Mouse (Mus musculus) megakaryocyte, embryonic 14.5 days (primary cell): ENCODE measurements around the gene Camk1.

ENCODE experiments used
- FLI1 ChIP-seq: IDR thresholded peaks from 2 replicates; pipeline ENCODE4 v1.6.1; 2012; ENCODE audit warnings: low read length, inconsistent platforms, mixed read lengths
- GATA1 ChIP-seq: IDR thresholded peaks from 3 replicates; pipeline ENCODE4 v1.6.1; 2012; ENCODE audit warnings: mixed read lengths, low read length, inconsistent platforms, borderline replicate concordance

- TF ChIP-seq GATA1, result no peak
- TF ChIP-seq FLI1, result no peak
Measured at GRCm38 (mm10) chr6:113302258-113302657, 41.5 kb downstream of the Camk1 start.
